Mouse (Mus musculus): ENCODE measurements around the gene Rbpj.

DNA sequence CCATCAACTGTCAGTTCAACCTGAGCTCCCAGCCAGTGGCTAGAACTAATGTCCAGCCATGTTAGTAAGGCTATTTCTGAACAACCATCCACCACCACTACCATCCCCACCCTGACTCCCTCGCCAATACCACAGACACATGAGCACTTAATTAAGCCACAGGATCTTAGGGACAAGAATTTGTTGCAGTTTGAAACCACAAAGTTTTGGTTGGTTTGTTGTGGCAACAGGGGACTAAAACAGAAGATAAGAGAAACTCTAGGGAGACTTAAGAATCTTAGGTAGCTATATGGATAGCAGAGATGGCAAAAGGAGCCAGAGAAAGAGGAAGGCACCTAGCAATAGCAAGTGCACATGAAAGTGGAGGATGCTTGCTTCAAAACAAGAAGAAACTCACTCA is 45.2 kb upstream of the Rbpj start:
- TF ChIP-seq POLR2A (IDR thresholded peaks at IDR 0.05; ENCODE audit: control insufficient read depth, low read depth, low read length) (no peak), CTCF (IDR thresholded peaks at IDR 0.05; ENCODE audit: control insufficient read depth, insufficient read depth, insufficient replicate concordance, low read depth, low read length) (no peak)
